Mouse (Mus musculus) testis, adult 2 months (tissue): ENCODE data around the gene Pif1. TPM values are rescaled to one million over a fixed set of nuclear protein-coding genes. Genes with fewer than 3 reads are reported as not detected.

Source experiments
- H3K27ac ChIP-seq: fragments of 200-500 bp; 2 replicates; pipeline ENCODE4 v1.5.1; 2012; ENCODE audit warnings: low read depth, low read length; ENCODE audit not compliant: control insufficient read depth, insufficient read depth
- H3K27me3 ChIP-seq: fragments of 200-500 bp; 2 replicates; pipeline ENCODE4 v1.6.1; 2012; ENCODE audit warnings: mild to moderate bottlenecking, low read length, moderate library complexity; ENCODE audit not compliant: control insufficient read depth, insufficient read depth
- H3K36me3 ChIP-seq: fragments of 200-500 bp; 2 replicates; pipeline ENCODE4 v1.6.1; 2012; ENCODE audit warnings: mild to moderate bottlenecking, low read length; ENCODE audit not compliant: control insufficient read depth, insufficient read depth
- H3K4me1 ChIP-seq: fragments of 200-500 bp; 2 replicates; pipeline ENCODE4 v1.6.1; 2012; ENCODE audit warnings: low read length; ENCODE audit not compliant: control insufficient read depth, insufficient read depth
- H3K4me3 ChIP-seq: fragments of 200-500 bp; 2 replicates; pipeline ENCODE4 v1.5.1; 2012; ENCODE audit warnings: low read depth, mild to moderate bottlenecking, low read length, moderate library complexity, mixed read lengths; ENCODE audit not compliant: control insufficient read depth
- CTCF ChIP-seq: fragments of 200-500 bp; IDR thresholded peaks from 2 replicates; pipeline ENCODE4 v1.5.1; 2012; ENCODE audit warnings: low read depth, mild to moderate bottlenecking, inconsistent platforms, low read length, moderate library complexity; ENCODE audit not compliant: control insufficient read depth, insufficient read depth, insufficient replicate concordance
- POLR2A ChIP-seq: fragments of 200-500 bp; IDR thresholded peaks from 2 replicates; pipeline ENCODE4 v1.6.1; 2012; ENCODE audit warnings: low read depth, mild to moderate bottlenecking, inconsistent platforms, low read length, moderate library complexity; ENCODE audit not compliant: control insufficient read depth
- polyA plus RNA-seq: library from polyadenylated mRNA; depleted of rRNA; stranded (reverse); fragments of >200 nt; gene quantifications from 2 replicates; pipeline ENCODE4 v1.2.3, GENCODE M21; 2012

The Pif1 gene
- polyA plus RNA-seq, 1 experiment: 0.79 TPM

DNA sequence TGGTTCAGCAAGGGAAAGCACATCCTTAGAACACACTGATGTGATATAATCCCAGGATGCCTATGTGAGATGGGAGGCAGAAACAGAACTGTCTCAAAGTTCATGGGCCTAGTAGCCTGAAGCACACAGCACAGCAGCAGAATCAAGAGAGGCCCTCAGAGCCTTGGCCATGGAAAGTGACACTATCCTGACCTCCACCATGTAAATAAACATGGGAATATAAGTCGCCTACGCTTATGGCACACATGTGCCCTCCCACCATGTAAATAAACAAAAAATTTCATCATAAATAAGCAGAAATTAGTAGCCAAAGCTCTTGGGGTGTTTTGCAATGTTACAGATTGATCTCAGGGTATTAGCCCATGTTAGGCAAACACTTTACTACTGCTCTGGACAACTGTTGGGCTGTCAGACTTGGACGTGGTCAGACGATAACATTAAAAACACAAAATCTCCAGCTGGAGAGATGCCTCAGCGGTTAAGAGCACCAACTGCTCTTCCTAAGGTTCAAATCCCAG lies 25.1 kb downstream of the Pif1 start:
- TF ChIP-seq CTCF: no peak
- no peak for TF ChIP-seq POLR2A
- H3K4me3 ChIP-seq: no peak overlapping the region
- H3K4me1 ChIP-seq: no peaks in the 10 kb centered on the region
- no peak overlapping the region for H3K27ac ChIP-seq
- H3K27me3 ChIP-seq: no peaks in the 10 kb centered on the region
- no peaks in the 10 kb centered on the region for H3K36me3 ChIP-seq

DNA sequence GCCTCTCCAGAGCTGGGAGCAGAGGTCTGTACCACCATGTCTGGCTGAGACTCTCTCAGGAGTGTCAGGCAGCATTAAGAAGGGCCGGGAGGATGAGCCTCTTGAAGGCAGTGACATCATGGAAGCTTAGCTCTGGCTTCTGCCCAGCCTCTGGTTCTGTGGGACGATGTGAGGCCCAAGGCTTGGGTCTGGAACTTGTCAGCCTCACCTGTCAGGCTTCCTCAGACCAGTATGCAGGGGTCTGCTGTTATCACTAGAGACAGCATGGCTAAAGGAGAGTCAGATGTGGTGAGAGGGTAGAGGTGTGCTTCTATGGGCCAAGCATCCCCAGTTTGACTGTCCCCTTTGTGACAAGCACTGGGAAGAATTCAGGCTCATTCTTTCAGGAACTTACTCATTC lies 26.1 kb downstream of the Pif1 start:
- TF ChIP-seq CTCF: no peak
- no peak for TF ChIP-seq POLR2A
- no peak overlapping the region for H3K4me3 ChIP-seq
- H3K4me1 ChIP-seq: no peaks in the 10 kb centered on the region

DNA sequence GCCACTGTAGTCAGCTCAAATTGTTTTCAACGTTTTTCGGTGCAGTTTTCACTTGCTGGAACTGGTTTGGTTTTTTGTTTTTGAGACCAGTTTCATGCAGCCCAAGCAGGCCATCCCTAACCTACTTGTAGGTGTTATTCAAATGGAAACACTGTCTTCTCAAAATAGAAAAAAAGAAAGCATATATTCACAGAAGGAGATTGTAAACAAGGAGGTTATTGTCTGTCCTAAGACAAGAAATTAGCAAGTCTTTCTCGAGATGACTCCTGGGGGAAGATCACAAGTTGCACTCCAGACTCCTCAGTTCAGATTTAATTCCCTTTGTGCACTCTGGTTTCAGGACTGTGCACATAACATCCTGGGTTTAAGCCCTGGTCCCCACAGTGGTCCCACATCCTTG lies 32.4 kb downstream of the Pif1 start:
- H3K4me1 ChIP-seq: no peaks in the 10 kb centered on the region
- no peaks in the 10 kb centered on the region for H3K36me3 ChIP-seq
- no peak overlapping the region for H3K27ac ChIP-seq
- no peaks in the 10 kb centered on the region for H3K27me3 ChIP-seq
- no peak for TF ChIP-seq CTCF
- TF ChIP-seq POLR2A: no peak
- H3K4me3 ChIP-seq: no peak overlapping the region

More for the DNA sequence above, 26.1 kb downstream of the Pif1 start:
- no peak overlapping the region for H3K27ac ChIP-seq
- H3K36me3 ChIP-seq: no peaks in the 10 kb centered on the region
- no peaks in the 10 kb centered on the region for H3K27me3 ChIP-seq

DNA sequence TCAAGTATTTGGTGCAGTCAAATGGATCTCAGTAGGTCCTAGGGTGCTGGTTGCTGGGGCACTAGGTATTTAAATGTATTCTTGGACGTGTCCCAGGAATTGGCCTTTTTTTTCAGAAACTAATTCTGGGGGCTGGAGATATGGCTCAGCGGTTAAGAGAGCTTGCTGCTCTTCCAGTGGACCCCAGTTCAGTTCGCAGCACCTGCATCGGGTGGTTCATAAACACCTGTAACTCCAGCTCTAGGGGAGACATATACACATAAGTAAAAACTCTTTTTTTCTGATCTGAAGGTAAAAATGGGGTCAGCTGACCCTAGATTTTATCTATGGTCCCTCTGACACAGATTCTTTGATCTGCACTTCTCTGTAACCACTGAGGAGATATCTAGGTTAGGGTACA lies 34.2 kb downstream of the Pif1 start:
- no peaks in the 10 kb centered on the region for H3K4me1 ChIP-seq

DNA sequence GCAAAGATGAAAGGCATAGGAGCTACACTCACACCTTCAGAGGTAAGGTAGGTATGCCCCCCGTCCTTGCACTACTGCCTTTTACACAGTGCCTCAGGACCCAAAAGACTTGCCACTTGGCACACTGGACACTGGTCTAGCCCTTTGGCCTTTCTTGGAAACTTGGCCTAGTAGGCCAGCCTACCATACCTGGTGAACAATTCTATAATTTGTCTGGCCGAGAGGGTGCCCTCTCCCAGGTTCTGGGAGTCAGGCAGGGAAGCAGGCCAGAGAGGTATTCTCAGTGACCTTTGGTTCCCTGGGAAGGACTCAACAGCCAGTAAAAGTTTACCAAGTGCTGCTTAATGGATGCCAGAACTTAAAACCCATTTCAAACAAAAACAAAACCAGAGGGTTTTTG lies 34.7 kb downstream of the Pif1 start:
- Histone ChIP-seq H3K4me3 (no peak overlapping the region), H3K36me3 (no peaks in the 10 kb centered on the region), H3K4me1 (no peaks in the 10 kb centered on the region), H3K27ac (no peak overlapping the region), H3K27me3 (no peaks in the 10 kb centered on the region)
- no peak for TF ChIP-seq POLR2A
- no peak for TF ChIP-seq CTCF

More for the DNA sequence above, 34.2 kb downstream of the Pif1 start:
- Histone ChIP-seq H3K27ac (no peak overlapping the region), H3K4me3 (no peak overlapping the region), H3K36me3 (no peaks in the 10 kb centered on the region), H3K27me3 (no peaks in the 10 kb centered on the region)
- no peak for TF ChIP-seq POLR2A

DNA sequence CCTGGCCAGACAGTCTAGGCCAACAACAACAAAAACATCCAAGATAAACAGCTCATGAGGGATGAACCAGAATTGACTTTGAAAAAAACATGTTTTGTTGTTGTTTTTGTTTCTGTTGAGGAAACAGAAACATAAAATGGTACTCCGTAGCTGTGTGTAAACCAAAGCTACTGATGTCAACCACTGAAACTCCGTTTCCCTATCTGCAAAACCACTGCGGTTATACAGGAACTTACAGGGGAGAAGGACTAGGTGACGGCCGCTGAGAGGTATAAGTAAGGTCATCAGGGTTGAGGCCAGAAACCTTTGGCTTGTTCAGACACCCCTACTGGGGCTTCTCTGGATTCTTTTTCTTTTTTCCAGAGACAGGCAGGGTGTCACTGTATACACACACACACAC lies 35.9 kb downstream of the Pif1 start:
- Histone ChIP-seq H3K4me1 (no peaks in the 10 kb centered on the region), H3K36me3 (no peaks in the 10 kb centered on the region), H3K27ac (no peak overlapping the region), H3K4me3 (no peak overlapping the region), H3K27me3 (no peaks in the 10 kb centered on the region)
- TF ChIP-seq CTCF (no peak), POLR2A (no peak)

DNA sequence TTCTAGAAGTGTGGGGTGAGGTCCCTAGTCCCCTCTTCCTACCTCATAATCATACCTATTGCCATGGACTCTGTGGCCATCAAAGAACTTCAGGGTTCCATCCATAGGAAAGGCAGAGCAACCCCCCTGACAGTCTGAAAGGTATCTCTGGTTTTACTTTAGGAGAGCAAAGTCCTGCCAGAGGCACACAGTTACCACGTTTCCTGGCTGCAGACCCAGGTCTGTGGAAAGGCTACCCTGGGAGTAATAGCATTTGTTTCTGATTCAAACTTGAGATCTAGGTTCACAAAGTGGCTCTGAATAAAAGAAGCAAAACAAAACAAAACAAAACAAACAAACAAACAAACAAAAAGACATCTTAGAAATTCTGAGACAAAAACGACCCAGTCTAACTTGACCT lies 37.3 kb downstream of the Pif1 start:
- TF ChIP-seq CTCF (no peak), POLR2A (no peak)
- no peak overlapping the region for H3K27ac ChIP-seq
- peaks cover 2% of the 10 kb centered on the region; the same call in 1 of the 2 replicates for H3K27me3 ChIP-seq
- peaks cover 6% of the 10 kb centered on the region for H3K4me1 ChIP-seq
- H3K36me3 ChIP-seq: no peaks in the 10 kb centered on the region
- no peak overlapping the region for H3K4me3 ChIP-seq
